Mouse (Mus musculus): ENCODE data around the gene Noxo1.

Gene Noxo1

GRCm38 (mm10) chr17:24745526-24746497 lies 49.8 kb downstream of the Noxo1 start:
- peak; percentile 87 to 92 for DNase-seq

- no peak for DNase-seq
Observed at GRCm38 (mm10) chr17:24746986-24747385, 51.0 kb downstream of the Noxo1 start.

All from kidney, postnatal 36 days (tissue).